Mouse (Mus musculus) spleen, adult 2 months (tissue): ENCODE measurements around the gene Entr1.

Experiments used
- CTCF ChIP-seq: fragments of 200-500 bp; IDR thresholded peaks from 2 replicates; pipeline ENCODE4 v1.5.1; 2011; ENCODE audit warnings: mild to moderate bottlenecking, inconsistent platforms; ENCODE audit not compliant: insufficient read depth, insufficient read length, insufficient replicate concordance; ENCODE audit errors: extremely low read depth
- POLR2A ChIP-seq: fragments of 200-500 bp; IDR thresholded peaks from 2 replicates; pipeline ENCODE4 v1.6.1; 2011; ENCODE audit warnings: low read depth, low read length, inconsistent platforms

DNA sequence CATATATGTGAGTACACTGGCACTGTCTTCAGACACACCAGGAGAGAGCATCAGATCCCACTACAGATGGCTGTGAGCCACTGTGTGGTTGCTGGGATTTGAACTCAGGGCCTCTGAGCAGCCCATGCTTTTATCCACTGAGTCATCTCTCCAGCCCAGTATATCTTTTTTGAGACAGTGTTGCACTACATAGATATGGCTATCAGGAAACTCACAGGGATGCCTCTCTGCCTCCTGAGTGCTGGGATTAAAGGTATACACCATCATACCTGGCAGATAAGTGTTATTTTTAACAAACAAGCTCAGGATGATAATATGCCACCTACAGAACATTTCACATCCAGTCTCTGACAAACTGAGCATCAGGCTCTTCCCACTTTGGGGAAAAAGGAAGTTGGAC is 27.9 kb upstream of the Entr1 start:
- TF ChIP-seq CTCF = no peak
- TF ChIP-seq POLR2A = no peak
